Mouse (Mus musculus) heart, embryonic 13.5 days (tissue): ENCODE measurements around the gene Bmpr1b. TPM values are rescaled to one million over a fixed set of nuclear protein-coding genes. Genes with fewer than 3 reads are reported as not detected.

Experiments used
- ATAC-seq: fragments of 200-750 bp; cut with Nextera tagmentation; 2 replicates; pipeline ENCODE4 v1.8.0; 2017; ENCODE audit warnings: moderate TSS enrichment; ENCODE audit not compliant: insufficient number of reproducible peaks, low FRiP score, low TSS enrichment; ENCODE audit errors: extremely low read depth
- H3K27ac ChIP-seq: fragments of 300-500 bp; sonication (generic); replicated peaks from 2 replicates; pipeline ENCODE4 v1.5.1; 2015; ENCODE audit warnings: moderate library complexity, mild to moderate bottlenecking, inconsistent platforms
- H3K27me3 ChIP-seq: fragments of 300-500 bp; sonication (generic); replicated peaks from 2 replicates; pipeline ENCODE4 v1.6.1; 2015; ENCODE audit warnings: mild to moderate bottlenecking, inconsistent platforms
- H3K36me3 ChIP-seq: fragments of 300-500 bp; sonication (generic); 2 replicates; pipeline ENCODE4 v1.6.1; 2015; ENCODE audit warnings: mild to moderate bottlenecking, inconsistent platforms
- H3K4me1 ChIP-seq: fragments of 300-500 bp; sonication (generic); 2 replicates; pipeline ENCODE4 v1.6.1; 2015; ENCODE audit warnings: inconsistent platforms
- H3K4me2 ChIP-seq: fragments of 300-500 bp; sonication (generic); 2 replicates; pipeline ENCODE4 v1.6.1; 2015; ENCODE audit warnings: inconsistent platforms, mild to moderate bottlenecking, moderate library complexity
- H3K4me3 ChIP-seq: fragments of 300-500 bp; sonication (generic); 2 replicates; pipeline ENCODE4 v1.5.1; 2015; ENCODE audit warnings: moderate library complexity, mild to moderate bottlenecking, inconsistent platforms
- H3K9ac ChIP-seq: fragments of 300-500 bp; sonication (generic); 2 replicates; pipeline ENCODE4 v1.6.1; 2015; ENCODE audit warnings: inconsistent platforms, mild to moderate bottlenecking, moderate library complexity
- H3K9me3 ChIP-seq: fragments of 300-500 bp; sonication (generic); 2 replicates; pipeline ENCODE4 v1.6.1; 2016; ENCODE audit warnings: inconsistent platforms
- WGBS: fragments of 180-500 bp; shearing (Covaris S2); methylation state at CpG from one replicate; pipeline ENCODE4 v1.1.7; 2015; ENCODE audit warnings: mixed read lengths; 5-methylcytosine and 5-hydroxymethylcytosine counted together
- polyA plus RNA-seq: library from polyadenylated mRNA; unstranded; fragments of >200 nt; fragmentation: Nextera tagmentation; extraction: Ambion mirVana; gene quantifications from 2 replicates; pipeline ENCODE4 v1.2.1, GENCODE M21; 2015

Bmpr1b gene
- polyA plus RNA-seq, 1 experiment from 2014 or later = 1.1 TPM

GRCm38 (mm10) chr3:142164981-142165380 is 4.2 kb downstream of the Bmpr1b start:
- no peak for ATAC-seq
- Histone ChIP-seq H3K4me2 (no peak overlapping the region), H3K36me3 (no peaks in the 10 kb centered on the region), H3K9ac (no peak overlapping the region), H3K9me3 (no peaks in the 10 kb centered on the region), H3K4me3 (no peak overlapping the region), H3K27ac (no peak overlapping the region), H3K4me1 (peaks cover 5% of the 10 kb centered on the region; the same call in 1 of the 2 replicates), H3K27me3 (peaks cover 48% of the 10 kb centered on the region)
- 64% methylated on average over 9 of the region's 9 CpGs for WGBS

- peaks cover 37% of the 10 kb centered on the region for H3K27me3 ChIP-seq
- no peak overlapping the region for H3K27ac ChIP-seq
- no peak overlapping the region for H3K4me2 ChIP-seq
- no peak overlapping the region for H3K9ac ChIP-seq
- H3K36me3 ChIP-seq = no peaks in the 10 kb centered on the region
- no peaks in the 10 kb centered on the region for H3K9me3 ChIP-seq
- H3K4me3 ChIP-seq = no peak overlapping the region
- 60% methylated on average over 2 of the region's 2 CpGs for WGBS
- H3K4me1 ChIP-seq = no peaks in the 10 kb centered on the region
- no peak for ATAC-seq
Measured at GRCm38 (mm10) chr3:142163896-142164295, 5.3 kb downstream of the Bmpr1b start.

DNA sequence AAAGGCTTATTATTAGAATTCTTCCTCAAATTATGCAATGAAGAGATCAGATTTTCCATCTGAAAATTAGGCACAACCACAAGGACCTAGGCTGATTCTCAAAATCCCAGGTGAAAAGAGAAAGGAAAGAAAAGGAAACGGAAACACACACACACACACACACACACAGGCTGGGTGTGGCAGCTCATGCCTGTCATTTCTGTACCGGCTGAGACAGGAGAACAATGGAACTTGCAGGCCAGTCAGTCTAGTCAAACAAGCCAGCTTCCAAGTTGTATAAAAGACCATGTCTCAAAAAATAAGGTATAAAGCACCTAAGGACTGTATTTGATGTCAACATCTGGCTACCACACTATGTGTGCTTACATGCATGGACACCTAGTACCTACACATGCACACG is 7.8 kb downstream of the Bmpr1b start:
- ATAC-seq = no peak
- H3K9ac ChIP-seq = no peak overlapping the region
- H3K9me3 ChIP-seq = no peaks in the 10 kb centered on the region
- peaks cover 13% of the 10 kb centered on the region; the same call in 1 of the 2 replicates for H3K27me3 ChIP-seq
- H3K36me3 ChIP-seq = no peaks in the 10 kb centered on the region
- H3K4me2 ChIP-seq = no peak overlapping the region
- no peak overlapping the region for H3K27ac ChIP-seq
- no peaks in the 10 kb centered on the region for H3K4me1 ChIP-seq
- WGBS = 72% methylated on average over 3 of the region's 3 CpGs
- H3K4me3 ChIP-seq = no peak overlapping the region

- Histone ChIP-seq H3K9ac (no peak overlapping the region), H3K4me2 (no peak overlapping the region), H3K4me1 (no peaks in the 10 kb centered on the region), H3K36me3 (no peaks in the 10 kb centered on the region), H3K9me3 (no peaks in the 10 kb centered on the region), H3K4me3 (no peak overlapping the region), H3K27me3 (no peaks in the 10 kb centered on the region), H3K27ac (no peak overlapping the region)
- ATAC-seq = no peak
- WGBS = 68% methylated on average over 5 of the region's 5 CpGs
Measured at GRCm38 (mm10) chr3:142151980-142152379, 17.2 kb downstream of the Bmpr1b start.

DNA sequence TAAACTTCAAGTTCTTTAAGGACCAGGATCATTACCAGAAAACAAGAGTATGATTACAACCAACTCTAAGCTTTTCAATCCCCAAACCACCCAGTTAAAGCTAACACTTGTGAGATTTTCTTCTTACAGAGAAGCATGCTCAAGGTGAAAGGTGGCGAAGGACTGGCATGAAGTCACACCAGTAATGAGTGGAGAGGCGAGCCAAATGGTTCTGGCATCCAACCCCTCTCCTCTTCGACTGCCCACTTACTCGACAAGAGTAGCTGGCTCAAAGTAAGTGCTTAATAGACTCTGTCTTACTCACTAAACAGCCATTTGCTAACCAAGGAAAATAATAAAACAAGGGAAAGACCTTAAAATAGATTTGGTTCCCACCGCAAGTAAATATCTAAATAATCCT is 30.4 kb downstream of the Bmpr1b start:
- Histone ChIP-seq H3K9ac (no peak overlapping the region), H3K9me3 (no peaks in the 10 kb centered on the region), H3K4me1 (no peaks in the 10 kb centered on the region), H3K4me3 (no peak overlapping the region), H3K27me3 (no peaks in the 10 kb centered on the region), H3K4me2 (no peak overlapping the region), H3K36me3 (no peaks in the 10 kb centered on the region), H3K27ac (no peak overlapping the region)
- ATAC-seq = no peak
- WGBS = 77% methylated on average over 5 of the region's 5 CpGs

- H3K9ac ChIP-seq = no peak overlapping the region
- H3K27ac ChIP-seq = no peak overlapping the region
- H3K36me3 ChIP-seq = no peaks in the 10 kb centered on the region
- 59% methylated on average over 1 of the region's 1 CpGs for WGBS
- H3K4me2 ChIP-seq = no peak overlapping the region
- H3K9me3 ChIP-seq = no peaks in the 10 kb centered on the region
- peaks cover 22% of the 10 kb centered on the region for H3K27me3 ChIP-seq
- peaks cover 29% of the 10 kb centered on the region for H3K4me1 ChIP-seq
- no peak overlapping the region for H3K4me3 ChIP-seq
- ATAC-seq = no peak
Measured at GRCm38 (mm10) chr3:142126379-142126778, 42.8 kb downstream of the Bmpr1b start.

GRCm38 (mm10) chr3:142125556-142125955 is 43.7 kb downstream of the Bmpr1b start:
- H3K4me2 ChIP-seq = 0 out of 2 replicates have a peak overlapping the region, but pooled peaks have one; percentile 28
- no peak overlapping the region for H3K27ac ChIP-seq
- H3K9ac ChIP-seq = no peak overlapping the region
- no peak overlapping the region for H3K4me3 ChIP-seq
- WGBS = 13% methylated on average over 2 of the region's 2 CpGs
- peaks cover 26% of the 10 kb centered on the region for H3K27me3 ChIP-seq
- no peaks in the 10 kb centered on the region for H3K36me3 ChIP-seq
- ATAC-seq = peak; percentile 51; the same call in 1 of the 2 replicates
- H3K4me1 ChIP-seq = peaks cover 29% of the 10 kb centered on the region
- no peaks in the 10 kb centered on the region for H3K9me3 ChIP-seq

DNA sequence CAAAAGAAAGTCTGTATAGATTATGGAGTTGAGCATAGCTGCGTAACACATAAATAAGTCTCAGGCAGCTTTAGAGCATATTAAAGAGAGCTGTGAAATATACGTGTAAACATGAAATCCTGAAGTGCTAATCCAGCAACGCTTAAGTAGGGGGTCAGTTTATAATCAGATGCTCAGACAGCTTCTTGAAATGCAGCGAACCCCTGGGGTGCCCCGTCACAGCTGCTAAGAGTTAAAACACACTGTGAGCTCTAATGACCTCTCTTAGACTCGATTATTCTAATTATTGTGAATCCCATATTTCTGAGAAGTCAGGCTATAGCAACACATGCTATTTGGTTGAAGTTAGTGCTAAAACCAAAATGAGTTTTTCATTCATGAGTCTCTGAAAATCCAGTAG is 45.0 kb downstream of the Bmpr1b start:
- ATAC-seq = no peak
- H3K4me1 ChIP-seq = peaks cover 24% of the 10 kb centered on the region
- H3K4me3 ChIP-seq = no peak overlapping the region
- H3K36me3 ChIP-seq = no peaks in the 10 kb centered on the region
- no peak overlapping the region for H3K9ac ChIP-seq
- no peak overlapping the region for H3K27ac ChIP-seq
- 53% methylated on average over 6 of the region's 6 CpGs for WGBS
- H3K9me3 ChIP-seq = no peaks in the 10 kb centered on the region
- no peak overlapping the region for H3K4me2 ChIP-seq
- H3K27me3 ChIP-seq = peaks cover 35% of the 10 kb centered on the region

GRCm38 (mm10) chr3:142122376-142122775 is 46.8 kb downstream of the Bmpr1b start:
- Histone ChIP-seq H3K4me1 (peaks cover 32% of the 10 kb centered on the region), H3K9me3 (no peaks in the 10 kb centered on the region), H3K27me3 (peaks cover 36% of the 10 kb centered on the region), H3K9ac (no peak overlapping the region), H3K4me3 (no peak overlapping the region), H3K4me2 (no peak overlapping the region), H3K27ac (no peak overlapping the region), H3K36me3 (no peaks in the 10 kb centered on the region)
- no peak for ATAC-seq
- WGBS = 63% methylated on average over 5 of the region's 5 CpGs

DNA sequence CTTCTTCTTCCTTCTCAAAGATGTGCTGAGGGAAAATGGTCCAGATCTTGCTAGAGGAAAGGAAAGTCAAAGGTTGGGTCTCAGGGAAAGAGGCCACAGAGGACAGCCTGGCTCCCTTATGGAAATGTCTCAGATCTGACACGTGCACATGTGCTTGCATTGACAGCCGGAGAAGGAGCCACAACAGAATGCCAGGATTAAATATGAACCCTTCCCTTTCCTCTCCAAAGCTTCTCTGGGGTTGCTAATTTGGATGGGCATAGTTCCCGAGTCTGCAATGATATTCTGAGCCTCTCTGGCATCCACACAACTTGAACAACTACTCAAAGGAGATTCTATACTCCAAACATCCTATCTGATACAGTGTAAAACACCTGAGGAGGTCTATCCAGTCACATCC is 48.4 kb downstream of the Bmpr1b start:
- Histone ChIP-seq H3K4me3 (no peak overlapping the region), H3K27ac (no peak overlapping the region), H3K9me3 (no peaks in the 10 kb centered on the region), H3K27me3 (peaks cover 41% of the 10 kb centered on the region), H3K36me3 (no peaks in the 10 kb centered on the region), H3K4me2 (no peak overlapping the region), H3K4me1 (peaks cover 24% of the 10 kb centered on the region), H3K9ac (no peak overlapping the region)
- WGBS = 66% methylated on average over 3 of the region's 3 CpGs
- no peak for ATAC-seq

GRCm38 (mm10) chr3:142114762-142115316 is 54.4 kb downstream of the Bmpr1b start:
- Histone ChIP-seq H3K4me3 (no peak overlapping the region), H3K4me1 (peaks cover 8% of the 10 kb centered on the region; the same call in 1 of the 2 replicates), H3K27ac (no peak overlapping the region), H3K27me3 (peaks cover 31% of the 10 kb centered on the region), H3K9ac (no peak overlapping the region), H3K4me2 (no peak overlapping the region), H3K36me3 (no peaks in the 10 kb centered on the region), H3K9me3 (no peaks in the 10 kb centered on the region)
- WGBS = 53% methylated on average over 6 of the region's 6 CpGs
- no peak for ATAC-seq

DNA sequence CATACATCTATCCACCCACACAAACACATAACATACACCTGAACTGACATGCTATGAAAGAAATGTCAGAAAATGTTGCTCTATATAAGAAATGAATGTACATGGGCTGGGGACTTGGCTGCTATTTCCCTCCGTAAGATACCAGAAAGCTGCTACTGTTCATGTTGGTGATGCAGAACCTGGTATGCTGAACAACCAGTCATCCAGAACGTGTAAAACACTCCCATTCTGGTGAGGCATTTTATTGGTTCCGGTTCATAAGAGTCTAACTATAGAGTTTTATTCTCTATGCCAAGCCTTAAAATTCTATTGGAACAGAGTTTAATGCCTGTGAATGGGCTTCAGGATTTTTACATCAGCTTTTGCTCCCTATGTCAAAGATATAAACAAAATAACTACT is 55.0 kb downstream of the Bmpr1b start:
- 80% methylated on average over 3 of the region's 3 CpGs for WGBS
- no peak for ATAC-seq
- Histone ChIP-seq H3K27ac (no peak overlapping the region), H3K9ac (no peak overlapping the region), H3K36me3 (no peaks in the 10 kb centered on the region), H3K4me1 (peaks cover 8% of the 10 kb centered on the region; the same call in 1 of the 2 replicates), H3K4me2 (no peak overlapping the region), H3K9me3 (no peaks in the 10 kb centered on the region), H3K4me3 (no peak overlapping the region), H3K27me3 (peaks cover 27% of the 10 kb centered on the region)
